Mouse (Mus musculus) bone marrow macrophage, adult 2 months (primary cell): Measurements from ENCODE around the gene Urm1.

ENCODE experiments used
- CTCF ChIP-seq: IDR thresholded peaks from 2 replicates; pipeline ENCODE4 v1.5.1; 2012; ENCODE audit warnings: low read depth, mild to moderate bottlenecking, low read length, moderate library complexity
- POLR2A ChIP-seq: IDR thresholded peaks from 2 replicates; pipeline ENCODE4 v1.6.1; 2012; ENCODE audit warnings: mild to moderate bottlenecking, low read depth, low read length, borderline replicate concordance

DNA sequence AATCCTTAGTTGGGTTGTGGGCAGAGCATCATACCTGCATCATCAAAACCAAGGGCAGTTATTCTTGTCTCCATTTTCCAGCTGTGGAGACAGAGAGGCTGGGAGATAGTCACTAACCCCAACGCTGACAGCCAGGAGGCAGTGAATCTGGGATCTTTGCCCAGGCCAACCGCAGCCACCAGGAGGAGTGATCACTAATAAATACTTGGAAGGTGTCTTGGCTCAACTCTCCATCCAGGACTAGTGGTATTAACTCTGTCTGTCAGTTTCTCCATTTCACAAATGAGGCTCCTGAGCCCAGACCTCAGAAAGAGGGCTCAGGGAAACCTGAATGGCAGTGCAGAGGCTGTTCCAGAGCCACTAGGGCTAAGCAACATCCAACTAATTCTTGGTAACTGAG is 37.5 kb downstream of the Urm1 start:
- TF ChIP-seq CTCF (no peak), POLR2A (no peak)
